Mouse (Mus musculus): ENCODE results near the gene Stt3b.

- TF ChIP-seq CTCF (conservative IDR thresholded peaks at IDR 0.05; ENCODE audit: low read length): no peak
- TF ChIP-seq NANOG (IDR thresholded peaks at IDR 0.05; ENCODE audit: borderline replicate concordance, low read length): no peak
Observed at GRCm38 (mm10) chr9:115349741-115350512, 39.7 kb upstream of the Stt3b start.
